In the genomic region with DNA sequence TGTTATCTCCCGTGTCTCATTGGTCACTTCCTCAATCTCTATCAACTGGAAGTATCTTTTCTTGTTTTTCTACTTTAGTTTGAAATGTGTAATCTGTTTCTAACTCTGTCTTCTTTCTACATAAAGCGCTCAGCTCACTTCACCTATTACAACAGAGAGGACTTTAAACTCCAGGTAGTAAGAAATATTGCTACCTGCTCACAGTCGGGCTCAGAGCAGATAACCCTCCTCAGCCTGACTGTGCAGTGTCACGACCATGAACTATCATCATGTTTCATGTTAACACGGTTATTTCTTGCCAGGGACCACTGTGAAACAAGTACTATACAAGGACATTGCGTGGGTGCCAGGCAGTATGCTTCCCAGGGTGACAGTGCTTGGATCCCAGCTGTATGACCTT, we compare ENCODE assay signal across 14 mouse cellular contexts.
"Had no signal": no experiment of that assay in that cellular context is flagged by ENCODE, and none has a peak within 500 bp of the region (broad histone marks: within the 10 kb centered on the region; RNA-seq: fewer than 3 reads in every experiment).

No protein-coding gene starts in this region.

- ATAC-seq: midbrain, embryonic 16.5 days had no signal

- H3K4me1 ChIP-seq: midbrain, embryonic 10.5 days; midbrain, embryonic 12.5 days; neural tube, embryonic 13.5 days; neural tube, embryonic 15.5 days had no signal

- DNase-seq: lung, embryonic 14.5 days; lung, postnatal 4 days; midbrain, embryonic 14.5 days; retina, postnatal 1 day; right cerebral cortex, adult 18-20 months; thymus, adult 18-20 months; thymus, postnatal 14 days; thymus, postnatal 36 days had no signal

- H3K27me3 ChIP-seq: midbrain, embryonic 12.5 days; neural tube, embryonic 13.5 days; neural tube, embryonic 15.5 days had no signal

- H3K4me2 ChIP-seq: lung, embryonic 14.5 days; midbrain, embryonic 12.5 days; neural tube, embryonic 13.5 days; neural tube, embryonic 15.5 days had no signal

- H3K9me3 ChIP-seq: midbrain, embryonic 10.5 days; midbrain, embryonic 12.5 days; neural tube, embryonic 13.5 days; neural tube, embryonic 15.5 days had no signal

- H3K27ac ChIP-seq: midbrain, embryonic 10.5 days; midbrain, embryonic 12.5 days; neural tube, embryonic 13.5 days; neural tube, embryonic 15.5 days had no signal

- H3K36me3 ChIP-seq: midbrain, embryonic 10.5 days; midbrain, embryonic 12.5 days; neural tube, embryonic 13.5 days; neural tube, embryonic 15.5 days had no signal

- H3K9ac ChIP-seq: lung, embryonic 14.5 days; midbrain, embryonic 12.5 days; neural tube, embryonic 13.5 days; neural tube, embryonic 15.5 days had no signal

- H3K4me3 ChIP-seq: midbrain, embryonic 10.5 days; midbrain, embryonic 12.5 days; myocyte; neural tube, embryonic 13.5 days; neural tube, embryonic 15.5 days had no signal
